Mouse (Mus musculus) layer of hippocampus, adult 9-10 months (tissue): Measurements from ENCODE around the gene Timm13.
A peak's percentile ranks its signal among the peaks of the same experiment; 100 is the strongest.

Experiments used
- DNase-seq: peaks from one replicate; pipeline ENCODE4 v3.0.0; 2022; ENCODE audit warnings: low spot score

Gene Timm13

DNA sequence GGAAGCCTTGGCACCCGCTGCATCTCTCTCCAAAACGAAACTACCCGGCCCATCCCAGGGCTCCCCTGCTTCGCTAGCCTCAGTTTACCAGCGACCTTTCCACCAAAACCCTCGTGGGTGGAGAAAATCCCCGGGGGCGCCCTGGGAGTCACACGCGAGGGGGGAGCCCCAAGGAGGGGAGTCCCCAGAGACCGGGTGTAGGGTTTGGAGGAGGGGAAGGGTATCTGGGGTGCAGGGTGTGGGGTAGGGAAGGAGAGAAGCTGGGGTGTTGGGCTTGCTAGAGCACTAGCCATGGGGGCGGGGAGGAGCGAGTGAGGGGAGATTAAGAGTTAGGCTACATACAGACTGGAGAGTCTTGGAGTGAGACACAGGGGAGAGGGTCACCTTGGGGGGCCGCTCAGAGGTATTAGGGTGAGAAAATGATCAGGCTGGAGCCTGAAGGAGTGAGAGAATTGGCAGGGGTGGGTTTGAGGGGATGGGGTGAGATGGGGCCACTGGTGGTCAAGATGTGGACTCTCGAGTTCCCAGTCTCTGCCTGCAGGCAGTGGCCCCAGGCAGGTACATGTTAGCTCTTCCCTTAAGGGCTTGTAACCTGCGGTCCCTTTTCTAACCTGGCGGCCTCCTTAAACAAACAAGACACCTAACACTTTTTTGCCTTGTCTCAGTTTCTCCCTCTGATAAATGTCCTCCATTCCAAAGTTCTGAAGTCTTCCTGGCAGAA, 32.1 kb upstream of the Timm13 start:
- no peak for DNase-seq

DNA sequence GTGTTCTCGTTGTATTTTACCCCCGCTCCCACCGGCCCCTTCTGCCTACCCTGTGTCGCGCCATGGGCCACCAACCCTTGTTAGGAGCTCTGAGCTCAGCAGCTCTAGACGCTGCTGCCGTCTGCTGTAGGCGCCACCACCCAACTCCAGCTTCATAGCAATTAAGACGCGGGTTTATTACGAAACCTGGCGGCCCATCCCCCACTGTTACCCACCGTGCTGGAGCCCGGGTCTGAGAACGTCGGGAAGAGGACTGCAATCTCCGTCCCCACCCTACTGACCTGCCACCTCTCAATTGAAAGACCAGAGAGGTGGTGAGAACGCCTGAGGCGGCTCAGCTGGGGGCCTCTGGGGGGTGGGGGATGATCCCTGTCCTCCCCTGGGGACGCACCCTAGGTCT, 31.4 kb upstream of the Timm13 start:
- DNase-seq: no peak

DNA sequence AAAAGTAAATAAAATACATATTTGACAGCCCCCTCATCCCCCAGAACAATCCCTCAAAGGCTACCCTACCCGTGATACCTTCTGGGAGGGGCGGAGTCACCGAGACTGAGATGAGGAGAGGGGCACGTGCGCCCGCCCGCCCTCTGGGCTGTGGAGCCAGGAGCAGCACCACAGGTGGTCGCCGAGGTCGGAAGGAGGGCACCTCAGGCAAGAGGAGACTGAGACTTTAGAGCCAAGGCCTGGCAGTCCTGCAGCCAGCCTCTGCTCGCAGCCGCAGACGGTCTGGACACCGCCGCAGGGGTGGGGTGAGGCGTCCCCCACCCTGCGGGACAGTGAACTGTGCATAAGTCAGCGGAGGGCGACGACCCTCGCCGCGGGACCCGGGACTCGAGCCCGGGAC, 30.9 kb upstream of the Timm13 start:
- DNase-seq: no peak

GRCm38 (mm10) chr10:80931153-80931671, 30.4 kb upstream of the Timm13 start:
- DNase-seq: no peak

- no peak for DNase-seq
Measured at GRCm38 (mm10) chr10:80930361-80931152, 29.8 kb upstream of the Timm13 start.

GRCm38 (mm10) chr10:80929299-80930226, 28.8 kb upstream of the Timm13 start, which contains the start of gene Gadd45b:
Gene Gadd45b, plus strand, starts transcription at chr10:80930073.
- peak; percentile 93 for DNase-seq

GRCm38 (mm10) chr10:80928586-80929298, 28.0 kb upstream of the Timm13 start:
- peak; percentile 79 for DNase-seq

DNA sequence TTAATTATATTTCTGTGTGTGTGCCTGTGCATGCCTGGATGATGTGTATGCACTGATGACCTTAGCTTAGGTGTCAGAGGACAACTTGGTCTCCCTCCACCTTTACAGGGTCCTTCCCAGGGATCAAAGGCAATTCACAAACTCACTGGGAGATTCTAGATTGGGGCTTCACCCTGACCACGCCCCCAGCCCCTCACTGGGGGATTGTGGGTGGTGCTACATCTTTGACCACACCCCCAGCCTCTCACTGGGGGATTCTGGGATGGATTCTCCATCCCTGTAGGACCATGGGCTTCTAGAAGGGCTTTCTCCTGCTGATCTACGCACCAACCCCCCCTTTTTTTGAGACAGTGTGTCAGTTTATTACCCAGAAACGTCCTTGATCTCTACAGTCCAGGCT, 24.7 kb upstream of the Timm13 start:
- no peak for DNase-seq

GRCm38 (mm10) chr10:80921923-80922322, 21.2 kb upstream of the Timm13 start:
- DNase-seq: no peak

- DNase-seq: no peak
Measured at GRCm38 (mm10) chr10:80917779-80918434, 17.1 kb upstream of the Timm13 start, which contains the start of gene Lmnb2. Gene Lmnb2, minus strand, starts transcription at chr10:80918245.

DNA sequence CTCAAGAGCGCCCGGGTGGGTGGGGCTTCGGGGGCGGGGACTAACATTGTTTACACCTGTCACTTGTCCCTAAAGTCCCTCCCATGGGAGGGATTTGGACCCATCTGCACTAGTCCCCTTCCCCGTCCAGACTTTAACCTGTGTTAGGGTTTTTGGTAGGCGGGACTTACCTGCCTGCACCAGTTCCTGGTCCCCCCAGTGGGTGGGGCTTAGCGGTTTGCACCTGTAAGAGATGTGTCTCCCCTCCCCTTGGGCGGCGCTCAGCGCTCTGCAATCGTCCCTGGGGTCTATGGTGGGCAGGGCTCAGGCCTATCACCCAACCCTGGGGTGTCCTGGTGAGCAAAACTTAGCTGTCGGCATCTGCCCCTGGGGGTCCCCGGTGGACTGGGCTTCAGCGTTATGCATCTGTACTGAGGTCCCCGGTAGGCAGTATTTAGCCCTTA, 16.6 kb upstream of the Timm13 start:
- no peak for DNase-seq

GRCm38 (mm10) chr10:80915736-80916135, 15.0 kb upstream of the Timm13 start:
- no peak for DNase-seq

- no peak for DNase-seq
Measured at GRCm38 (mm10) chr10:80915260-80915659, 14.5 kb upstream of the Timm13 start.

GRCm38 (mm10) chr10:80914253-80914656, 13.5 kb upstream of the Timm13 start:
- no peak for DNase-seq

DNA sequence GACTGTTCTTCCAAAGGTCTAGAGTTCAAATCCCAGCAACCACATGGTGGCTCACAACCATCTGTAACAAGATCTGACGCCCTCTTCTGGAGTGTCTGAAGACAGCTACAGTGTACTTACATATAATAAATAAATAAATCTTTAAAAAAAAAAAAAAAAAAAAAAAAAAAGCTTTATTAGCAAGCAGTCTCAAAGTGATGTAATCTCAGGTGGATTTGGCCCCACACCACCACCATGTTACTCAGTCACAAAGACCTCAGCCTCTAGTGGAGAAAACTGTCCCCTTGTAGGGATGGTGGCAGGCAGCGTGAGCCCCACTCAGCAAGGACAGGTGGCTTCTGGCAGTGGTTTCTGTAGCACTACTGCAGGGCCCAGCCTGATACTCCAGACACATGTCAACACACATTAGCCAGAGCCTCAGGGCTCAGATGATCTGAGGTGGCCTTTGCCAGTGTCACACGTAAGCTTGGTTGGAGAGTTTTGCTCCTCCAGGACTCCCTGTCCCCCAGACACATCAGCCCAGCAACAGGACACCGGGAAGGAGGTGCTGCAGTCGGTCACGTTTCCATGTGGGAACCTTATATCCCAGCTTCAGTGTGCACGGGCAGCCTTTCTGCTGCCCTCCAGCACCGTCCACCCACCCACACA, 12.7 kb upstream of the Timm13 start:
- DNase-seq: no peak

GRCm38 (mm10) chr10:80911891-80912290, 11.1 kb upstream of the Timm13 start:
- no peak for DNase-seq

DNA sequence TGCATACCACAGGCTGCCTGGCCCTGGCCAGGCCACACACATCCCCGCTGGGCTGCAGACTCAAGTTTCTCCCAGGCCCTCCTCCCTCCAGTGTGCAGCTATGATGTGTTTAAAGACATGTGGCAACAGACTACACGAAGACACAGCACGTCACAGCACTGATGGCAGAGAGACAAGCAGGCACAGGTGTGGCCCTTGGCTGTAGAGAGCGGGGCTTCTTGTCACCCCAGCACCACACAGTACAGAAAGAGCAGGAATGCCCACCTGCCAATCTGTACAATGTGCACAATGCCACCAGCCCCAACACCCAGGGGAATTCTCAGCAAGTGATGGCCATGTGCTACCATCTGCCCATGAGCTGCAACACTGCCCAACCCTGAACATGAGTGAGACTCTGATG, 10.6 kb upstream of the Timm13 start:
- DNase-seq: no peak

GRCm38 (mm10) chr10:80909375-80910162, 8.8 kb upstream of the Timm13 start:
- no peak for DNase-seq

GRCm38 (mm10) chr10:80904709-80905108, 3.9 kb upstream of the Timm13 start:
- DNase-seq: no peak
